Mouse (Mus musculus) liver, adult 2 months (tissue): ENCODE measurements at regions not wholly inside any gene's neighbourhood (a gene's known extent, or its start where the extent isn't known, plus 50 kb on each side); places are given as distances from the start of the nearest gene placed in this dataset.

Experiments
- CTCF ChIP-seq: fragments of 200-500 bp; IDR thresholded peaks from 2 replicates; pipeline ENCODE4 v1.5.1; 2011; ENCODE audit warnings: low read depth, low read length, control low read depth
- POLR2A ChIP-seq: fragments of 200-500 bp; IDR thresholded peaks from 2 replicates; pipeline ENCODE4 v1.6.1; 2011; ENCODE audit warnings: low read length, control low read depth; ENCODE audit not compliant: insufficient read depth; ENCODE audit errors: extremely low read depth

DNA sequence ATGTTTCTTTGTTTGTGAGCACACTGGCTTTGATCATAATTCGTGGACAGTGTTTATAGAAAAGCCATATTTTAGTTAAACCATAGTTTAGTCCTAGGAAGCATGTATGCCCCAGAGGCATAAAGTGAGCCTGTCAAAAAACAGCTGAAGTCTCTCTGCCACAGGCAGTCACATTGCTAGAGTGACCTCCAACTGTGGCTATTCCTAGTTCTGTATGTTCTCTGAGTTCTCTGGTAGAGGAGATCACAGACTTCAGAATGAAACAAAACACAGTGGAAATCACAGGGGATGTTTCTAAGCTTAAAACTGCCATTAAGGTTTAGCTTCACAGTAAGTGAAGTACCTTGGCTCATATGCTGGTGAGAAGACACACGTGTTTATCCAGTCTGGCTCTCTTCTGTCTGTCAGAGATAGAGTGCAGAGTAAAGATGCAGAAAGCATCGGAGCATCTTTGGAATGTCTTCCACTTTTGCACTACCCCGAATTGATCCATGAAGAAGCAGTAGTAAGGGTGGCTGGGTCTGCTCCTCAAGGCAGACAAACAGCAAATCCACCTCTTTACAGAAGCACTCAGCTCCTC, 168.0 kb downstream of the Cd47 start:
- no peak for TF ChIP-seq POLR2A
- TF ChIP-seq CTCF = no peak
